Mouse (Mus musculus) kidney, adult 2 months (tissue): ENCODE measurements around the gene Clip2.

Experiments
- CTCF ChIP-seq: fragments of 200-500 bp; conservative IDR thresholded peaks from 2 replicates; pipeline ENCODE4 v1.5.1; 2011; ENCODE audit warnings: low read depth, mild to moderate bottlenecking, control low read depth, low read length, moderate library complexity, mixed read lengths; ENCODE audit not compliant: insufficient read depth, insufficient read length
- POLR2A ChIP-seq: fragments of 200-500 bp; IDR thresholded peaks from one replicate; pipeline ENCODE4 v1.6.1; 2011; ENCODE audit warnings: low read depth, low read length, control low read depth

- TF ChIP-seq CTCF (peak; percentile 77), POLR2A (no peak)
These were observed 78.3 kb downstream of the Clip2 start for GRCm38 (mm10) chr5:134473902-134474301.
